Mouse (Mus musculus) embryonic fibroblast, embryonic 13.5 days (primary cell): Measurements from ENCODE around the gene Prpf8.

Experiments
- CTCF ChIP-seq: IDR thresholded peaks from 2 replicates; pipeline ENCODE4 v1.5.1; 2011; ENCODE audit warnings: mild to moderate bottlenecking, control low read depth, low read length, moderate library complexity, borderline replicate concordance; ENCODE audit not compliant: insufficient read depth
- POLR2A ChIP-seq: IDR thresholded peaks from 2 replicates; pipeline ENCODE4 v1.6.1; 2011; ENCODE audit warnings: low read depth, mild to moderate bottlenecking, control low read depth, low read length, moderate library complexity

- no peak for TF ChIP-seq CTCF
- TF ChIP-seq POLR2A = no peak; the same call in 1 of the 2 replicates
Measured at GRCm38 (mm10) chr11:75465051-75465450, 21.6 kb upstream of the Prpf8 start.
